Mouse (Mus musculus) limb, embryonic 13.5 days (tissue): ENCODE measurements around the gene Tom1l2. TPM values are rescaled to one million over a fixed set of nuclear protein-coding genes. Genes with fewer than 3 reads are reported as not detected.

Experiments used
- ATAC-seq: fragments of 200-750 bp; cut with Nextera tagmentation; 2 replicates; pipeline ENCODE4 v1.8.0; 2017; ENCODE audit warnings: low read depth, moderate number of reproducible peaks, moderate TSS enrichment; ENCODE audit not compliant: low FRiP score
- H3K27ac ChIP-seq: fragments of 300-500 bp; sonication (generic); 2 replicates; pipeline ENCODE4 v1.5.1; 2015; ENCODE audit warnings: inconsistent platforms, mild to moderate bottlenecking, moderate library complexity
- H3K27me3 ChIP-seq: fragments of 300-500 bp; sonication (generic); 2 replicates; pipeline ENCODE4 v1.6.1; 2015; ENCODE audit warnings: mild to moderate bottlenecking, inconsistent platforms
- H3K36me3 ChIP-seq: fragments of 300-500 bp; sonication (generic); 2 replicates; pipeline ENCODE4 v1.6.1; 2015; ENCODE audit warnings: inconsistent platforms, mild to moderate bottlenecking, moderate library complexity
- H3K4me1 ChIP-seq: fragments of 300-500 bp; sonication (generic); 2 replicates; pipeline ENCODE4 v1.6.1; 2015; ENCODE audit warnings: inconsistent platforms
- H3K4me2 ChIP-seq: fragments of 300-500 bp; sonication (generic); replicated peaks from 2 replicates; pipeline ENCODE4 v1.6.1; 2015; ENCODE audit warnings: inconsistent platforms, mild to moderate bottlenecking, moderate library complexity
- H3K4me3 ChIP-seq: fragments of 300-500 bp; sonication (generic); 2 replicates; pipeline ENCODE4 v1.5.1; 2015; ENCODE audit warnings: moderate library complexity, mild to moderate bottlenecking, inconsistent platforms
- H3K9ac ChIP-seq: fragments of 300-500 bp; sonication (generic); 2 replicates; pipeline ENCODE4 v1.6.1; 2015; ENCODE audit warnings: mild to moderate bottlenecking, inconsistent platforms
- H3K9me3 ChIP-seq: fragments of 300-500 bp; sonication (generic); 2 replicates; pipeline ENCODE4 v1.6.1; 2016; ENCODE audit warnings: inconsistent platforms
- WGBS: fragments of 180-500 bp; shearing (Covaris S2); methylation state at CpG from one replicate; pipeline ENCODE4 v1.1.7; 2015; 5-methylcytosine and 5-hydroxymethylcytosine counted together
- polyA plus RNA-seq: library from polyadenylated mRNA; unstranded; fragments of >200 nt; fragmentation: Nextera tagmentation; extraction: Ambion mirVana; gene quantifications from 2 replicates; pipeline ENCODE4 v1.2.1, GENCODE M21; 2015

Gene Tom1l2
- polyA plus RNA-seq, 1 experiment from 2014 or later: 27.9 TPM

DNA sequence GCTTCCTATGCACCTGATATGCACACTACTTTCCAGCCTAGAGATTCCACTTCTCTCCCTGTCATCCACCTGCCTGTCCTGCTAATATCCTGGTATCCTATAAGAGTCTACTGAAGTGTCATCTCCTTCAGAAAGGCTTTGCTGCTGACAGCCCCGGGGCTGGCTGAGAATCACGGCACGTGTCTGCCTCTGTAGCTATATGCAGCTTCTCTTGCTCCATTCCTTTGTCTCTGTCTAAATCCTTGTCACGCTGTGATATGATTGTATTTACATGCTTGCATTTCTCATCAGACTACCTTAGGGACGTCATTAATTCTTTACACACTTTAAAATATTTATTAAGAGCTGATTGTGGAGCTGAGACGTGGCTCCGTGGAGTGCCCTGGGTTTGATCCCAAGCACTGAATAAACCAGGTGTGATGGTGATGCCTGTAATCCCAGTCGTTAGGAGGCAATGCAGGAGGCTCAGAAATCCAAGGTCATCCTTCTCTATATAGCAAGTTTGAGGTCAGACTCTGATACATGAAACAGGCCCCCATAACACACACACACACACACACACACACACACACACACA lies 75.5 kb downstream of the Tom1l2 start:
- Histone ChIP-seq H3K27me3 (no peaks in the 10 kb centered on the region), H3K27ac (no peak overlapping the region), H3K4me1 (peaks cover 22% of the 10 kb centered on the region), H3K9me3 (no peaks in the 10 kb centered on the region), H3K36me3 (peaks cover 4% of the 10 kb centered on the region; the same call in 1 of the 2 replicates), H3K4me2 (no peak overlapping the region), H3K4me3 (no peak overlapping the region), H3K9ac (no peak overlapping the region)
- 56% methylated on average over 8 of the region's 8 CpGs for WGBS
- ATAC-seq: no peak

DNA sequence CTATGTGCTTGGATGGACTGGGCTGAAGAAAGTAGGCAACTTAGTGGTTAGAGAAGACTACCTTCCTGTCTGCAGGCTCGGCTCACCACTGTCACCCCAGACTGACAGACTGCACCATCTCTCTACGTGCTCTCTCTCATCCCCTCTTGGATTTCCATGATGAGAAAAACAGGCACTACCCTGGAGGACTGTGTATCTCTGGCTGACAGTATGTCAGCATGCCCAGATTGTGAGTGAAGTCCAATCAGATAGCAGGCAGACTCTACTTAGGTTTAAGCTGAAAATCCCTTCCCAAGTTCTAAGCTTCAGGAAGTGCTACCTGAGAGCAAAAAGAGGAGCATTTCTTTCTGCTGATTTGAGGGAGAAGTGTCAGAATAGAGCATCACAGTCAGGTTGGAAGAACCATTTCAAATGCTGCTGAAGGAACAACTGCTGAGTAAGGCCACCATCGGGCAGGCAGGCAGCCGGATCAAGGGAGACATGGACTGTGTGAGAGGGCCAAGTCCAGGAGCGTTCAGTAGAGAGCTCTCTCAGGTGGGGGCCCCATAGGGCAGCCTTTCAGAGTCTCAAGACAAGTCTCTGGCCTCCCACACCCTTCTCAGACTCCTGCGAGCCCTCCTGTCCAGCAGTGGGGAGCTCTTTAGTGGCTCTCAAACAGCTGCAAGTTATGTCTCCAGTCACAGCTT lies 76.2 kb downstream of the Tom1l2 start:
- peaks cover 22% of the 10 kb centered on the region for H3K4me1 ChIP-seq
- H3K4me2 ChIP-seq: no peak overlapping the region
- 82% methylated on average over 6 of the region's 6 CpGs for WGBS
- peaks cover 4% of the 10 kb centered on the region; the same call in 1 of the 2 replicates for H3K36me3 ChIP-seq
- no peaks in the 10 kb centered on the region for H3K9me3 ChIP-seq
- H3K27ac ChIP-seq: no peak overlapping the region
- H3K4me3 ChIP-seq: no peak overlapping the region
- no peaks in the 10 kb centered on the region for H3K27me3 ChIP-seq
- ATAC-seq: no peak
- H3K9ac ChIP-seq: no peak overlapping the region

DNA sequence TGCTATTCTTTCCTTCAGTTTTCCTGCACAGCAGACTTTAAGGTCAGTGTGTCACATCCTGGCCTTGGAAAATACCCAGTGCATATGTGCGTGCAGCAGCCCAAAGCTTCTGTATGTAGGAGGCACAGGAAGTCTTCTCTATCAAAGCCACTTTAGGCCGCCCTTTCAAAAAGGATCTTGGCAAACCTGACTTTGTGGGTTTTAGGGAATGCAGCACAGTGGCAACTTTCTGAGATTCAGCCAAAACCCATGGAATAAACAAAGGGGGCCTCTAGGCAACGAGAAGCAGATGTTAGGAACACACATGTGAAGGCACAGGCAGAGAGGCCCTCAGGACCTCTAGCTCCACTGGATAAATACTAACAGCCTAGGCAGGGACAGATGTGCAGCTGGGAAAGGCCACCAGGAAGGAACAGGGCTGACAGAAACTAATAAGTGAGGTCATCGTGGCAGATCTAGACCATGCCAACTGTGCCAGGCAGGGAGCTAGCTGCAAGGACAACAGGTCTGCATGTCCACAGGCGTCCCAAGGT lies 79.4 kb downstream of the Tom1l2 start:
- H3K9ac ChIP-seq: no peak overlapping the region
- H3K9me3 ChIP-seq: no peaks in the 10 kb centered on the region
- ATAC-seq: peak; percentile 54; the same call in 1 of the 2 replicates
- peak overlapping the region; percentile 27 for H3K4me2 ChIP-seq
- no peaks in the 10 kb centered on the region for H3K27me3 ChIP-seq
- H3K4me1 ChIP-seq: peaks cover 22% of the 10 kb centered on the region
- no peak overlapping the region for H3K4me3 ChIP-seq
- 23% methylated on average over 5 of the region's 5 CpGs for WGBS
- H3K27ac ChIP-seq: peak overlapping the region; percentile 84
- peaks cover 16% of the 10 kb centered on the region for H3K36me3 ChIP-seq

DNA sequence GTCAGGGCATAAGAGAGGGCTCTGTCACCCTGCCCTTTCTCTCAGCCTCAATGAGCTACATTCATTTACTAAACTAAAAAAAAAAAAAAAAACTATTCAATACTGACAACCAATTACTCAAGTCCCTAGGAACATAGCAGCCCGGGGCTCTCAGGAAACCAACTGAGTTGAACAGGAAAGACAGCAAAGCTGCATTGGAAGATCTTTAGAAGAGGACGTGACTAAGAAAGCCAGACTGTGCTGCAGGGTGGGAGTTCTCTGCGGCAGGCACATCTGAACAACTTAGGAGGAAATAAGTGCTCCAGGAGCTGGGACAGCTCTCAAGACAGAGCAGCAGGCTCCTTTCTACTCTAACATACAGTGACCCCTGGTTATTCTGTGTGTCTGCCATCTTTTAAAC lies 84.1 kb downstream of the Tom1l2 start:
- Histone ChIP-seq H3K4me3 (no peak overlapping the region), H3K36me3 (peaks cover 28% of the 10 kb centered on the region), H3K27me3 (no peaks in the 10 kb centered on the region), H3K9ac (no peak overlapping the region), H3K4me1 (peaks cover 20% of the 10 kb centered on the region), H3K27ac (no peak overlapping the region), H3K4me2 (no peak overlapping the region), H3K9me3 (no peaks in the 10 kb centered on the region)
- no peak for ATAC-seq
- WGBS: 76% methylated on average over 3 of the region's 3 CpGs

DNA sequence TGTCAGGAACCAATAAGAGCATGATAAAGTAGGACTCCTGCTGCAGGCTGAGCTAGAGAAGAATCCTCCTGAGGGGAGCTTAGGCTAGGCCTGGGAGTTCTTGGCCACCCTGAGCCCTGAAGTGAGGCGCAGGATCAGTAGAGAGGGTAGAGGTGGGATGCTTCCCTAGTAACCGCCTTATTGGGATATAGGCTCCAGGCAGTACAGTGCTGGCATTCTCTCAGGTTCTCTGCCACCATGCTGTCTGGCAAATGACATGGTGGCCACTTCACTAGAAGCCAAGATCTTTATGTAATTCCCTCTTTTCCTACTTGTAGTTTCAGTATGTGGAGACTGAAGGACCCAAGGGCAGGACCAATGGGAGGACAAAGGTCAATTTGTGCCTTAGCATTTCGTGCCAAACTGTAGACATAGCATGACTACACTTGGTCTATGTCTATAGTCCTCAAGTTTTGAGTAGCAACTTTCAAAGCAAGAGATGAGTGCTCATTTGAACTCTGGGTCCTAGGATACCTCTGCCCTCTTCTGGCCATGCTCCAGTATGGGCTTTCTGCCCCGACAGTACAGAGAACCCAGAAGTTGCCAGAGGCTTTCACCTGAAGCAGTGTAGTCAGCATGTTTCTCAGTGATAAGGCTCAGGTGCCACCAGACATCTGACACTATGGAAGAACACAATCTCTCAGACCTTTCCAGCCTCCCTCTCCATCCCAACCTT lies 87.3 kb downstream of the Tom1l2 start:
- H3K27me3 ChIP-seq: no peaks in the 10 kb centered on the region
- peaks cover 32% of the 10 kb centered on the region for H3K36me3 ChIP-seq
- no peak overlapping the region for H3K27ac ChIP-seq
- no peak overlapping the region for H3K9ac ChIP-seq
- 86% methylated on average over 4 of the region's 4 CpGs for WGBS
- peaks cover 24% of the 10 kb centered on the region for H3K4me1 ChIP-seq
- H3K9me3 ChIP-seq: no peaks in the 10 kb centered on the region
- H3K4me2 ChIP-seq: no peak overlapping the region
- no peak for ATAC-seq
- no peak overlapping the region for H3K4me3 ChIP-seq

DNA sequence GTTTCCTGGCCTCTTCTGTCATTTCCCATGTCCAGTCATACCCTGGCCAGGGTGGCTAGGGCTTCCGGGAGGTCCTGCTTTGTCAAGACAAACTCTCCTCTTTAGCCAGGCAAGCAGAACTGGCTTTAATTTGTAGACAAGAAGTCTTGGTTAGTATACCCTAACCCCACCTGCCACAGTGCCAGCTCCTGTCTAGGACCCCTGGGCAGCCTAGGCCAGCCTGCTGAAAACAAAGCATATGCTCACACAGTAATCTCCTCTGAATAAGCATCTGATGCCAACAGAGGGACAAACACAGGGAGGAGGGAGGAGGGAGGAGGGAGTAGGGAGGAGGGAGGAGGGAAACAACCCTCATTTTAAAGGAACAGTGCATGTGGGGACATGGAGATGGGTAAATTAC lies 88.1 kb downstream of the Tom1l2 start:
- Histone ChIP-seq H3K4me2 (no peak overlapping the region), H3K27me3 (no peaks in the 10 kb centered on the region), H3K9me3 (no peaks in the 10 kb centered on the region), H3K9ac (no peak overlapping the region), H3K36me3 (peaks cover 26% of the 10 kb centered on the region), H3K4me3 (no peak overlapping the region), H3K4me1 (peaks cover 24% of the 10 kb centered on the region), H3K27ac (no peak overlapping the region)
- no peak for ATAC-seq
- 90% methylated on average over 1 of the region's 1 CpGs for WGBS

DNA sequence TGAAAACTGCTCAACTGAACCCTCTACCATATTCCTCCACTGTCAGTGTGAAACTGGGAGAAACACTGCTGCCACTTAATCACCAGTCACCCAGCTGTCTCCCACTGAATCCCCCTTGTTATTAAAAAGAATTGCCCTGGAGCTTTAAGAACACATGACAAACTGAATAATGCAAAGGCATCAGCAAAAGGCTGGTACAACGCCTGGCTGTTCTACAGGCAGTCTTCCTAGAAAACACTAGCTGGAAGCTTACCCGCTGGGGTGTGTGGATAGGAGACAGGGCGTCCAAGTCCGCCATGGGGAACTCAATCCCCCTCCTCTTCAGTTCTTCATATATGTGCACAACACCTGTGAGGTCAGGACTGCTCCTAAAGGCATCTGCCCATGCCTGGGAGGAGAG lies 90.3 kb downstream of the Tom1l2 start:
- H3K9ac ChIP-seq: no peak overlapping the region
- WGBS: 84% methylated on average over 4 of the region's 4 CpGs

DNA sequence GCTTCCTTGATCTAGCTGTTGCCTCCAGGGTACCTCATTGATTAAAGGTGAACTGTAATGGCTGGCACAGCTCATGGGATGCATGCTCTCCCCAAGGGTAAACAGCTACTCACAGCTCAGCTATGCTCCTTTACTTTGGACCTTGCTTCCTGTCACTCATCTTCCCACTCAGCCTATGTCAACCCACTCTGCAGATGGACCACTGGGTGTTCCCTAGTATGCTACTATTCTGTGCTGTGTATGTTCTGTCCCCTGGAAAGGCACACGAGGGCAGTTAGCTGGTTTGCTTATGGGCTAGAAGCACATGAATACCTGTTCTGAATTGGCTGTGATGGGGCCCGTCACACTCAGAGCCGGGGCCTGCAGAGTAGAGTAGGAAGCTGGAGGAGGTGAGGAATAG lies 92.0 kb downstream of the Tom1l2 start:
- ATAC-seq: no peak
- Histone ChIP-seq H3K27ac (no peak overlapping the region), H3K36me3 (peaks cover 25% of the 10 kb centered on the region), H3K4me1 (peaks cover 36% of the 10 kb centered on the region), H3K4me3 (no peak overlapping the region), H3K4me2 (no peak overlapping the region), H3K9me3 (no peaks in the 10 kb centered on the region), H3K9ac (no peak overlapping the region), H3K27me3 (no peaks in the 10 kb centered on the region)
- 84% methylated on average over 3 of the region's 3 CpGs for WGBS

More for the DNA sequence above, 90.3 kb downstream of the Tom1l2 start:
- no peak overlapping the region for H3K4me2 ChIP-seq
- H3K36me3 ChIP-seq: peaks cover 26% of the 10 kb centered on the region
- H3K9me3 ChIP-seq: no peaks in the 10 kb centered on the region
- H3K27me3 ChIP-seq: no peaks in the 10 kb centered on the region
- H3K4me3 ChIP-seq: no peak overlapping the region
- no peak overlapping the region for H3K27ac ChIP-seq
- no peak for ATAC-seq
- H3K4me1 ChIP-seq: peaks cover 24% of the 10 kb centered on the region

DNA sequence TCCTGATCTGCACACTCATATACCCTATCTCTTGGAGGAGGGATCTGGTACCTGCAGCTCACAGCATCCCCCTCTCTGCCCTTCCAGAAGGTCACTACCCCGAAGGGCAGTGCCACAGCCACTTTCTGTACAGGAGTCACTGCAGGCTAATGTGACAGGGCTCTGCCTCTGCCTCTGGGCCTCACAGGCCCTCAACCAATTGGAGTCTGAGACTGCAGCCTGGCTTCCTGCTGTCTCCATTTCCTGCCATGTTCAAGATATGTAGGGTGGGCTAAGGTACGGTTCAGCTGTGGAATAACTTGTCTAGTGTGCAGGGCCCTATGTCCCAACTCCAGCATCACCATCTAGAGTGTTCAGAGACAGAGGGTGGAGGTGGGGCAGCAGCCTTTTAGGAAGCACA lies 95.0 kb downstream of the Tom1l2 start:
- Histone ChIP-seq H3K4me2 (no peak overlapping the region), H3K27ac (no peak overlapping the region), H3K9ac (no peak overlapping the region), H3K36me3 (peaks cover 47% of the 10 kb centered on the region), H3K4me1 (peaks cover 22% of the 10 kb centered on the region), H3K9me3 (no peaks in the 10 kb centered on the region), H3K27me3 (no peaks in the 10 kb centered on the region), H3K4me3 (no peak overlapping the region)
- 34% methylated on average over 2 of the region's 2 CpGs for WGBS
- no peak for ATAC-seq

DNA sequence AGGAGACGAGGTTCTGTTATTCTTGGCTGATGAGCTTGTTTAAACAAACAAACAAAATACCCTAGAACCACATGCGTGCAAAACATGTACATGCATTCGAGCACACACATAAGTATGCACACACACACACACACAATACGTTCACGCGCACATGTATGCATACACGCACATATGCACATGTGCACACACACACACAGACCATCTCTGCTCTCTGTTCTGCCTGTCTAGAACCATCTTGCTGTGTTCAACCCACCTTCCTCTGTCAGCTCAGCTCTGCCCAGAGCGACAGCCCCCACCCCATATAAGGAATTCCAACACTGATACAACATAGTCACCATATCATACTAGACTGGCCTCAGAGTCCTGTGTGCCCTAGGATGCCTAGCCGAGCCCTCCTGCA lies 96.0 kb downstream of the Tom1l2 start:
- WGBS: 87% methylated on average over 9 of the region's 9 CpGs

DNA sequence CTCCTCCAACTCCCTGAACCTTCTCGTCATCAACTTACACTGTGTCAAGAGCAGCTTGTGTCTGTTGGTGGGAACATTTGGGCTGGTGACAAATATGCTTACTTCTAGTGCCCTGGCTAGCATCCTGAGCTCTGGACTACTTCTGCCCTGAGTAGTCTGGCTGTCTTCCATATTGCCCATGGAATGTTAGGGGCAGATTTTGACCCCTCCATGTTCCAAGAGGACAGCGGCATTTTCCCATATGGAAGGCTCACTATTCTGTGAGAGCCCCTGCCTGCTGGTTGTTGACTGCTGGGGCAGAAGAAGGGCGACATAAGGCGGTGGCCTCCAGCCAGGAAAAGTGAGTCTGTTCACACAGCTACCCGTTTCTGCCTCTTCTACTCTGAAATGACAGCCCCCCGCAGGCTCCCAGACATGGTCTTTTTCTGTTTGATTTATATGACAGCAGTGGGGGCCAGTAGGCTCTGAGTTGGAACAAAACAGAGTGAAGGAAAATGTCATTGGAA lies 96.5 kb downstream of the Tom1l2 start:
- ATAC-seq: no peak
- no peak overlapping the region for H3K4me3 ChIP-seq
- no peaks in the 10 kb centered on the region for H3K27me3 ChIP-seq
- no peaks in the 10 kb centered on the region for H3K9me3 ChIP-seq
- H3K9ac ChIP-seq: no peak overlapping the region
- H3K27ac ChIP-seq: no peak overlapping the region
- H3K4me1 ChIP-seq: peaks cover 29% of the 10 kb centered on the region
- 59% methylated on average over 6 of the region's 6 CpGs for WGBS
- H3K4me2 ChIP-seq: no peak overlapping the region
- H3K36me3 ChIP-seq: peaks cover 50% of the 10 kb centered on the region

More for the DNA sequence above, 96.0 kb downstream of the Tom1l2 start:
- ATAC-seq: no peak
- Histone ChIP-seq H3K27ac (no peak overlapping the region), H3K4me3 (no peak overlapping the region), H3K4me2 (no peak overlapping the region), H3K9ac (no peak overlapping the region), H3K4me1 (peaks cover 24% of the 10 kb centered on the region), H3K27me3 (no peaks in the 10 kb centered on the region), H3K36me3 (peaks cover 47% of the 10 kb centered on the region), H3K9me3 (no peaks in the 10 kb centered on the region)

DNA sequence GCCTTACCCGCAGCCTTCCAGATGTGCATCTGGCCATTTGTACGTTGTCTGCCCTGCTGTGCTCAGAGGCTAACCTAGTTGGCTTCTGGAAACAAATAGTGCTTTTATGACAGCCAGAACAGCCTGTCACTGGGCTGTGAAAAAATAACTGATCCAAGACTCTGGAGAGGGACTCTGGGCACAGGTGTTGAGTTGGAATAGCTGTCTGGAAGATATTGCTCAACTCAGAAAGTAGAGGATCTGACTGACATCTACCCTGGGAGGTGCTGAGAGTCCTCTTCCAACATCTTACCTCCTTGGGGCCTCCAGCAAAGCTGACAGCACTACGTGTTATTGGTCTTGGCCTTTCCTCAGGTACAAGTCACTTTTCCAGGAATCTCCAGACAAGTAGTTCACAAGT lies 97.1 kb downstream of the Tom1l2 start:
- Histone ChIP-seq H3K27ac (no peak overlapping the region), H3K4me3 (no peak overlapping the region), H3K4me2 (no peak overlapping the region), H3K27me3 (no peaks in the 10 kb centered on the region), H3K36me3 (peaks cover 47% of the 10 kb centered on the region), H3K9ac (no peak overlapping the region), H3K9me3 (no peaks in the 10 kb centered on the region), H3K4me1 (peaks cover 30% of the 10 kb centered on the region)
- WGBS: 58% methylated on average over 3 of the region's 3 CpGs
- ATAC-seq: no peak
